Mouse (Mus musculus): ENCODE results near the gene Faap20.

DNA sequence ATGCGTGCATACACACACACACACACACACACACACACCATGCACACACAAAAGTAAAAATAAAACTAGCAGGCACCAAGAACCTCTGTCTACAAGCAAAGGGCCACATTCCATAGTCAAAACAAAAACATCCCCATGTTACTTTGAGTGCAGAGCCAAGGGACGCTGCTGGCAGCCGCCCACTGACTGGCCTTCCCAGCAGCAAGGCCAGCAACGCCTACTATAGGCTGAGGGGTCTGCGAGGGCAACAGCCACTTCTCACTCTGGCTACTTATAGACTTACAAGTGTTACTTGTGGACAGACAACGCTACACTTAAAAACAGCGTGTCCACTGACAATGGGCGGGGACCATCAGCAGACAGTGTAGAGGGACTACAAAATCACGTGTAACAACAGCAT, 34.4 kb upstream of the Faap20 start:
- no peak for TF ChIP-seq CHD2 (IDR thresholded peaks at IDR 0.05; ENCODE audit: low read length)
- TF ChIP-seq POLR2AphosphoS2 (IDR thresholded peaks at IDR 0.05; ENCODE audit: low read length): no peak
- TF ChIP-seq RCOR1 (IDR thresholded peaks at IDR 0.05; ENCODE audit: low read depth, low read length): no peak
- TF ChIP-seq POLR2A (IDR thresholded peaks at IDR 0.05; ENCODE audit: control insufficient read depth in 1 of 2, insufficient read depth in 1 of 2, low read depth in 1 of 2, low read length in 2 of 2, poor library complexity in 1 of 2): no peak

Data from MEL (cell line).